ENCODE assay signal across 8 mouse cellular contexts in the genomic region with DNA sequence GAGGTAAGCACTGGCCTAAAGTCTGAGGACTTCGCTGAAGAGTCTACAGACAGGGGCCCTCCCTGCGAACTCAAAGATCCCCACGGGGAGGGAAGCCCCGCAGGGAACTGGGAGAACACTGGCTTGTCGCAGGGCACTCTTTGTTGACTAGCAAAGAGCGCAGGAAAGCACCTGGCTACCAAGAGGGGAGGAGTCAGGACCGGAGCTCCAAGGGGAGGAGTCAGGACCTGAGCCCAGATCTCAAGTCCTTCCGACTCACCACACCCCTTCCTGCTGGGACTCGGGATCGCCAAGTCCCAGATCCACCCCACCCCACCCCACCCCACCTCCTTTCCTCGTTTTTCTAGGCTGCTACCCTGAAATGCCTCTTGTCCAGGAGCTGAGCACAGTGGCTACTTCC. TPM values are rescaled to one million over a fixed set of nuclear protein-coding genes. Genes with fewer than 3 reads are reported as not detected.
A peak's percentile ranks its signal among the peaks of the same experiment; 100 is the strongest.
DNase-seq lines count a peak whose midpoint lies in the region; ATAC-seq and TF ChIP-seq lines count a peak whose summit lies in the region.

No protein-coding gene starts in this region.

- intact Hi-C loops in gastrocnemius, adult 2 months (cut with DNase I): no loop called here
- intact Hi-C loops in gastrocnemius, postnatal 36 days (cut with DNase I): no loop called here
- intact Hi-C loops in heart, adult 2 months (cut with DNase I): loop anchor here (5.0 kb wide), 2 partner anchors 52 to 92 kb away; no protein-coding TSS in a partner anchor

- peaks cover 4% of the 10 kb centered on the region for H3K4me1 ChIP-seq in heart, adult 2 months (ENCODE audit: control insufficient read depth, insufficient read depth, low read length)
- no peaks in the 10 kb centered on the region; the same call in 1 of the 2 replicates for H3K4me1 ChIP-seq in lung, embryonic 14.5 days (ENCODE audit: insufficient read depth)

- peak; percentile 62 for ATAC-seq in lung, embryonic 14.5 days (ENCODE audit: insufficient read depth)

- no peaks in the 10 kb centered on the region for H3K9me3 ChIP-seq in lung, embryonic 14.5 days (ENCODE audit: low read depth, low read length)

- no peaks in the 10 kb centered on the region for H3K79me2 ChIP-seq in heart, adult 2 months (replicated peaks; ENCODE audit: control insufficient read depth, insufficient read depth, low read length)

- 0 out of 2 replicates have a peak overlapping the region, but pooled peaks have one; percentile 23 for H3K9ac ChIP-seq in heart, adult 2 months (ENCODE audit: low read depth, low read length)
- no peak overlapping the region; the same call in 1 of the 2 replicates for H3K9ac ChIP-seq in lung, embryonic 14.5 days

- peak overlapping the region; percentile 60 for H3K4me2 ChIP-seq in lung, embryonic 14.5 days

- H3K27me3 ChIP-seq in heart, adult 2 months (ENCODE audit: control insufficient read depth, insufficient read depth, low read length): no peaks in the 10 kb centered on the region
- no peaks in the 10 kb centered on the region for H3K27me3 ChIP-seq in lung, embryonic 14.5 days (ENCODE audit: insufficient read depth, low read length)

- H3K4me3 ChIP-seq in gastrocnemius, adult 2 months: peak overlapping the region; percentile 66
- peak overlapping the region; percentile 26 for H3K4me3 ChIP-seq in heart, adult 2 months
- H3K4me3 ChIP-seq in lung, embryonic 14.5 days (ENCODE audit: low read depth, low read length): peak overlapping the region; percentile 19

- 0 out of 2 replicates have a peak, but pooled peaks have one; percentile 26 for TF ChIP-seq POLR2A in heart, adult 2 months (IDR thresholded peaks at IDR 0.05; ENCODE audit: insufficient read depth, low read depth, low read length)

- 0 out of 2 replicates have a peak, but pooled peaks have one; percentile 23 for TF ChIP-seq EP300 in heart, adult 2 months (IDR thresholded peaks at IDR 0.05; ENCODE audit: insufficient read depth, low read depth, low read length)

- no peaks in the 10 kb centered on the region for H3K36me3 ChIP-seq in heart, adult 2 months (ENCODE audit: control insufficient read depth, insufficient read depth, low read length)
- H3K36me3 ChIP-seq in lung, embryonic 14.5 days (ENCODE audit: insufficient read depth): no peaks in the 10 kb centered on the region

- peak overlapping the region; percentile 78 for H3K27ac ChIP-seq in gastrocnemius, adult 2 months
- peak overlapping the region; percentile 54 for H3K27ac ChIP-seq in heart, adult 2 months
- no peak overlapping the region; the same call in 1 of the 2 replicates for H3K27ac ChIP-seq in lung, embryonic 14.5 days (ENCODE audit: low read depth)

- 3% methylated on average over 11 of the region's 11 CpGs for WGBS in heart, adult 2 months
- WGBS in lung, embryonic 14.5 days: 2% methylated on average over 11 of the region's 11 CpGs

- peak; percentile 63 for DNase-seq in gastrocnemius, adult 2 months
- DNase-seq in gastrocnemius, postnatal 36 days: no peak
- DNase-seq in heart, adult 2 months: peak; percentile 59 to 63
- peak; percentile 62 to 66 for DNase-seq in kidney, adult 8-10 months
- DNase-seq in lung, embryonic 14.5 days: peak; percentile 68
- DNase-seq in thymus, postnatal 14 days: no peak
- no peak for DNase-seq in c-Kit-positive CD71-positive TER-119-positive erythroid progenitor cells, embryonic 14.5 days (ENCODE audit: low spot score)
- no peak for DNase-seq in spleen, adult 12 weeks (ENCODE audit: low spot score)

- no peak for TF ChIP-seq CTCF in gastrocnemius, adult 2 months (IDR thresholded peaks at IDR 0.05)
- no peak for TF ChIP-seq CTCF in heart, adult 2 months (IDR thresholded peaks at IDR 0.05)
- TF ChIP-seq CTCF in lung, embryonic 14.5 days (IDR thresholded peaks at IDR 0.05; ENCODE audit: low read depth): no peak

RNA-seq across cellular contexts. Expression of a gene that starts 19.2 kb away (rescaled TPM):
- total RNA-seq in gastrocnemius, adult 2 months (2021): 1 to 10 TPM; 2.6 to 3.2 TPM
- total RNA-seq in gastrocnemius, postnatal 36 days (2021): 1 to 10 TPM; 1.9 to 2.1 TPM
- 1 to 10 TPM; 2.5 to 3.2 TPM for total RNA-seq in heart, adult 2 months (2021)
- polyA plus RNA-seq in heart, adult 2 months (2012; rRNA removed): 1.0 and 1.1 TPM in 2 replicates
- 2.1 and 2.8 TPM in 2 replicates for polyA plus RNA-seq in lung, embryonic 14.5 days (2014; fragmentation: Nextera tagmentation; extraction: Ambion mirVana)

Comparison
In these comparisons a context has a peak if more than half of its experiments do, and no peak if none do; other contexts are left out.
1. DNase-seq: peak in gastrocnemius, adult 2 months (single experiment), heart, adult 2 months (2 of 2), kidney, adult 8-10 months (2 of 2) and lung, embryonic 14.5 days (single experiment); none in gastrocnemius, postnatal 36 days (0 of 2), thymus, postnatal 14 days (single experiment), c-Kit-positive CD71-positive TER-119-positive erythroid progenitor cells, embryonic 14.5 days (single experiment) and spleen, adult 12 weeks (single experiment).
2. Peak in every context shown above with its lines, with median percentiles within 50 percentile points of each other: H3K4me3 ChIP-seq.